Mouse (Mus musculus) megakaryocyte progenitor cell, adult 5-6 weeks (primary cell): ENCODE results near the gene Ippk. TPM values are rescaled to one million over a fixed set of nuclear protein-coding genes. Genes with fewer than 3 reads are reported as not detected.

Experiments
- ATAC-seq: replicated peaks from 2 replicates; pipeline ENCODE4 v1.8.0; 2016; ENCODE audit warnings: mild to moderate bottlenecking, moderate TSS enrichment, inconsistent platforms; ENCODE audit not compliant: poor library complexity
- total RNA-seq, 2 experiments: library from RNA; stranded (forward) in 1 of 2; stranded (reverse) in 1 of 2; fragments of 157-497, 149-512 nt in 1 of 2; fragments of 200-1000 nt in 1 of 2; gene quantifications; 2 replicates each; pipeline versions ENCODE4 v1.2.3 to v1.2.4; 2015 to 2017

Gene Ippk
- total RNA-seq, 2 experiments from 2014 or later = 5.1 to 12.1 TPM

DNA sequence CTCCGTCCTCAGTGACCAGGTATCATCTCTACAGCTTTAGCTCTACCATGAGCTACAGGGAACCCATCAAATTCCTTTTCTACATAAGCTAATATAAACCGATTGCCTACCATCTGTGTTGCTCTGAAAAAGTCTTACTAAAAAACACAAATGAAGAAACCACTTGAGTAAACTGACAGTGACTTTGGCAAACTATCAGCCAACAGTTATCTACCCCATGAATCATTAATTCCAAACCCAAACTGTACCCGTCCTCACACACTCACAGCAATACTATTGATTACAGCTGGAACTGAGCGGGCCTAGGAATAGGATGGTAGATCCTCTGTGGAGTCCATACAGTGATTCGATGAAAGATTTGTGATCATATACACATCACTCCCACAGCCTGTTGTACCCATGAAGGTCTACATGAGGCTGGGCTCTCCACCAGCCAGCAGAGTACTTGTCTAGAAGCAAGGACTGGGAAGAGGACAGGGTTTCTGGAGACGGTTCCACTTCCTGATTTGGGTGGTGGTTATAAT lies 57.9 kb downstream of the Ippk start:
- no peak for ATAC-seq

DNA sequence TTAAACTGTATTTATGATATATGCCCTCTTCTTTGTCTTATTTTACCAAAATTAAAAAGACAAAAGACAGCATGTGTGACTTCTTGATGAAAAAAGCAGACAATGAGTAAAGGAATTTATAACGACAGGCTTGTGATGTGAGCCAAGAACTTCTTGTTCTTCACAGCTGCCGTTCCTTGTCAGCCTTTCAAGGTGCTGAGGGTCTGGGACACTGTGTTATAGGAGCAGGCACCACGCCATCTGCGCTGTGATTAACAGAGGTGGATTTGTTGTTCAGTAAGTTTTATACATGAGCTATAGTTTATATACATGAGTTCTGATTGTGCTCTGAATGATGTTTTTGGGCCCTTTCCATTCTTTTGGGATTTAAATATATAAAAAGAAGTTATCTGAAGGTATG lies 58.4 kb downstream of the Ippk start:
- no peak for ATAC-seq

DNA sequence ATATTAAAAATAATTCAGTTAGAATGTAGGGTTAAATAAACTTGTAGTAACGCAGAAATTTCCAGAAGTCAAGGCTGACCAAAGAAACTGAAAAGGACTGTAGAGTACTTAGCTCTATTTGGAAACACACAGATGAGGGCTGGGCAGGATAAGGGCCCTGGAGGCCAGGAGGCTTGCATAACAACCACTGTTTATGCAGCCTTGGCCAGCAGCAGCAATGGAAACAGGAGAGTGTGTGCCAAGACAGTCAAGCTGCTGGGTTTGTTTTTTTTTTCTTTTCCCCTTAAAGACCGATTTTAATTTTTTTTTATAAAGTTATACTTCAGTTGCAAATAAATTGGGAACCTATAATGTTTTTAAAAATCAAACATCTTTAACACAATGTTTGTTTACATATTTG lies 59.0 kb downstream of the Ippk start:
- peak; percentile 54; the same call in 1 of the 2 replicates for ATAC-seq

DNA sequence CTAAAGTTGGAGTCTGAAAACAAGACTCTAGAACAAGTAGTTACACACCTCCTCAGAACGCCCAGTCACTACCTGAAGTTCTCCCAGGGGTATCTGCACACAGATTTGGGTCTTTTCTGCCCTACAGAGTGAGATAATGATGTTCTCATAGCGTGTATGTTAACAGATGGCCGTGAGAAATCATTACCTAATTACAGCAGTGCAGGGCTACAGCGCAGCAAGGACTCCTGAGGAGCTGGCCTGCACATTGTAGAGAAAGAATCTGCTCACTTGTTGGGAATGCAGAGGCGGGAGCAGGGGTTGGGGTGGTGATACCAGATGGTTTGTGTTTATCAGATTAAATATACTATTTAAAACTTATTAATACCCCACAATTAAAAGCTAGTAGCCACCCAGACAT lies 59.5 kb downstream of the Ippk start:
- ATAC-seq = no peak

DNA sequence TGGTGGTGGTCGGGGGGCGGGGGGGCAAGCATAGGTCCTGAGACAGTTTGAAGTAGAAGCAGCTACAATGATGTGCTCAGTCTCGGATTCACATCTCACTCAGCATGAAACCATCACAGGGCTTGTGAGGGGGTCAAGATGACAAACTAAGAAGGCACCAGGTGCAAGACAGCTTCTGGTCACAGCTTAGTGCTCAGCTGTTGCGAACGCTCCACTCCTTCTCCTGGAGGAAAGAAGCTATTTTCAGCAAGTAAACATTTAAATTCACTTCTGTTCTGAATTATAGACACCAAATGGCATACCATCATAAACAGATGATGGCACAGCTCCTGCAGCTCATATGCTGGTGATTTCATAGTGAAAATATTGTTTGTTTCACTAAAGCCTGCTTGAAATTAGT lies 64.3 kb downstream of the Ippk start:
- ATAC-seq = no peak

DNA sequence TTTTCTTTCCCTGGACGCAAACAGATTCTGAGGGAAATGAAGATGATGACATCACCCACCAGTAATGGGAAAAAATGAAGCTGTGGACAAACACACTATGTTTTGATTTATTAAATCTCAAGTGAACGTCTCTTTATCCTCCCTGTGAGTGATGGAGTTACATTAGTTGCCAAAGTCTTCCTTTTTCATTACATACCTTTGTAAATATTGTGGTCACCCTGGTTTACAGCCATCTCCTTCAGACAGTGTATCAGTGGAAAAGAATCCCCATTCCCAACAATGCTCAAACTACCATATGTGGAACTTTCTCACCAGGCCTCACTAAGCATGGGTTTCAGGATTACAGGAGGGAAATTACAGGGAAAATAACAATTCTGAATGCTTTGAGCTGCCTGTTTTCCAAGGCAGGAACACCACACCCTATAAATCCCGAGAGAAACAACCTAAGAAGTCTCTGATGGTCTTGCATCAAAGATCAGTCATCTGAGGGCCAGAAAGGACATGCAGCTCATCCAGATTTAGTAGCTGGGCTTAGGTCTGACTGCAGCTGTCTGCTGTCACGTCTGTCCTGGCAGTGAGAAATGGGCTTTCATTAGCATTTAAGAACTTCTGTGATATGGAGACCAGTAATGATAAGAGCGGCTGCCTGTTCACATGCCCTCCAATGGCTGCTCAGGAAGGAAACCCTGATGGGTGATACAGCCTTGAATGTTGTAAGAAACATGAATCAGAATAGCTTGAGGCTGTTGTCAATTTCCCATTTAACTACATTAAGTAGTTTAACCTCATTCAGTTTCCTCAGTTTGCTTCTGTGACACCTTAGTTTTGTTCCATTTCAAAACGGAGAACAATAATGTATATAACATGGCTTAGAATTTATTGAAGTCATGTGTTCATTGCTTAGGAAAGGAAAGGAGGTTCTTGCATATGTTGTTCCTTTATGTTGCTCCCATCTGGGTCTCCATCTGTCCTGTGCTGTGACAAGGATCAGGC lies 71.6 kb downstream of the Ippk start, which contains the start of gene Tes3-ps:
TSS of gene Tes3-ps (plus strand) at position 943 of the 993 bp plus-strand sequence.
- no peak for ATAC-seq

DNA sequence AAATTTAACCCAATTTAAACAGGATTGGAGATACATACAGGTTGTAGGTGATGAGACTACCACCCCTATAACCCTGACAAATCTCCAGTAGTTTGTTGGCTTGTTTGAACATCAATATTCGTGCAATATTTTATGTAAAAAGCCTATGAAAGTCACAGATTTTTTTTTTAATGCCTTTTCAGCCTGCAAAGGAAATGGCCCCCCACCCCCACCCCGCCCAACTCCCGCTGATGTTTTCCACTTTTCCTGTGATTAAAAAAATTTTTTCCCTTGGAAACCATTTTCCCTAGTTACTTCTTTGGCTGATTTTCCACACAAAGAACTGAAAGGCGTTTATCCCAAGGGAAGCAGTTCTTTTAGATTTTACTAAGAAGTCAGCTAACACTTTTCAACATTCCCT lies 83.5 kb downstream of the Ippk start, which contains the start of gene Ecm2:
TSS of gene Ecm2 (plus strand) at position 301 of the 400 bp plus-strand sequence.
- ATAC-seq = no peak

DNA sequence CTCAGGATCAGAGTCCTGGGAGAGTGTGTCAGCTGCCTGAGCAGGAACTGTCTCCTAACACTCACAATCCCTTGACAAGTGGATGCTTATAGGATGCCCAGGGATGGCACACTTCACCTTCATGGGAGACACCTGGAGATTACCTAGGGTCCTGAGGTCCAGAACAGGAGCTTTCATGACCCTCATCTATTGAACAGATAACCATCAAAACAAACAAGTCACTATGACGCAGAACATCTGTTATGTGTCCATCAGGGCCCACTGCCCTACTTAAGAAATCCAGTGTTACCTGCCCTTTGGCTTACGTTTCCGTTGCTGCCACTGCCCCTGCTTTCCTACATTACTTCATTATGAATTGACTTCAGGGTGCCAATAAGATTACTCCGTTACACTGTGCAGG lies 84.7 kb downstream of the Ippk start:
- ATAC-seq = no peak

DNA sequence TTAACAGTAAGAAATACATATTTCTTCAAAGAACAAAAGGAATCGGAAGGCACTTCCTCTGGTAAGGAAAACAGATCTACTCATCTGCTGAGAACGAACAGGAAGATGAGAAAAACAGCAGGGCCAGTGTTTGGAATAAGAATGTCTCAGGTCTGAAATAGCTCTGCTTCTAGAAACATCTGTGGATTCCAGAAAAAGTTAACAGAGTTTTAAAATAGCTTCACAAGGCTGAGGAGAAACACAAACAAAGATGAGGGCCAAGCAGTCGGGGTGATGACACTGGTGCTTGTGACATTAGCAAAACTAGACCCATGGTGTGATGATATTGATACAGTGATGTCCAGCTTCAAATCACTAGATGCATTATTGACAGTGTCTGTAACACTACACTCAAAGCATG lies 86.1 kb downstream of the Ippk start:
- ATAC-seq = no peak

Other genes starting within 250 kb of the Ippk start
- gene Ninj1, start 233.8 kb upstream of the Ippk start, total RNA-seq (2015) = 68.2 and 69.6 TPM in 2 replicates
- gene Ninj1, start 233.8 kb upstream of the Ippk start, total RNA-seq (2017) = 38.4 and 38.8 TPM in 2 replicates
- 20.1 and 27.1 TPM in 2 replicates for gene Card19, start 205.2 kb upstream of the Ippk start, total RNA-seq (2015)
- 22.1 and 30.2 TPM in 2 replicates for gene Card19, start 205.2 kb upstream of the Ippk start, total RNA-seq (2017)
- 3.8 and 5.7 TPM in 2 replicates for gene Susd3, start 172.5 kb upstream of the Ippk start, total RNA-seq (2015)
- gene Susd3, start 172.5 kb upstream of the Ippk start, total RNA-seq (2017) = 1.7 and 4.0 TPM in 2 replicates
- gene Fgd3, start 100.9 kb upstream of the Ippk start, total RNA-seq (2015) = 3.4 and 4.1 TPM in 2 replicates
- 8.6 and 9.3 TPM in 2 replicates for gene Fgd3, start 100.9 kb upstream of the Ippk start, total RNA-seq (2017)
- 9.7 and 10.9 TPM in 2 replicates for gene Bicd2, start 79.7 kb upstream of the Ippk start, total RNA-seq (2015)
- gene Bicd2, start 79.7 kb upstream of the Ippk start, total RNA-seq (2017) = 17.1 and 21.5 TPM in 2 replicates
- 1.3 and 1.7 TPM in 2 replicates for gene Tes3-ps, start 72.1 kb downstream of the Ippk start, total RNA-seq (2015)
- gene Tes3-ps, start 72.1 kb downstream of the Ippk start, total RNA-seq (2017) = 1.9 and 3.1 TPM in 2 replicates
- not detected in 2 replicates for gene Ecm2, start 83.6 kb downstream of the Ippk start, total RNA-seq (2015)
- 0.10 and 0.17 TPM in 2 replicates for gene Ecm2, start 83.6 kb downstream of the Ippk start, total RNA-seq (2017)
- not detected in 2 replicates for gene Aspn, start 123.2 kb downstream of the Ippk start, total RNA-seq (2015)
- not detected in 2 replicates for gene Aspn, start 123.2 kb downstream of the Ippk start, total RNA-seq (2017)
- gene Omd, start 161.2 kb downstream of the Ippk start, total RNA-seq (2015) = not detected in 2 replicates
- gene Omd, start 161.2 kb downstream of the Ippk start, total RNA-seq (2017) = 0.04 TPM in 1 of 2 replicates, not detected in the other
- not detected in 2 replicates for gene Ogn, start 186.8 kb downstream of the Ippk start, total RNA-seq (2015)
- 0.27 TPM in 1 of 2 replicates, not detected in the other for gene Ogn, start 186.8 kb downstream of the Ippk start, total RNA-seq (2017)
- gene Cenpp, start 231.5 kb downstream of the Ippk start, total RNA-seq (2015) = 37.1 and 38.1 TPM in 2 replicates
- gene Cenpp, start 231.5 kb downstream of the Ippk start, total RNA-seq (2017) = 47.6 and 53.9 TPM in 2 replicates
- 52.3 and 61.5 TPM in 2 replicates for gene Nol8, start 231.8 kb downstream of the Ippk start, total RNA-seq (2015)
- gene Nol8, start 231.8 kb downstream of the Ippk start, total RNA-seq (2017) = 39.9 and 60.8 TPM in 2 replicates